Mouse (Mus musculus) C2C12 (cell line): ENCODE data around the gene Phf11c.

Source experiments
- CEBPB ChIP-seq: IDR thresholded peaks from one replicate; pipeline ENCODE4 v1.6.1; 2011; ENCODE audit warnings: low read depth, mild to moderate bottlenecking, control low read depth, moderate library complexity
- CTCF ChIP-seq: IDR thresholded peaks from one replicate; pipeline ENCODE4 v1.5.1; 2011; ENCODE audit not compliant: control insufficient read depth, insufficient read depth, insufficient read length
- FOSL1 ChIP-seq: IDR thresholded peaks from one replicate; pipeline ENCODE4 v1.8.0; 2011; ENCODE audit warnings: mild to moderate bottlenecking, low read length; ENCODE audit not compliant: poor library complexity, insufficient read depth, severe bottlenecking
- MAX ChIP-seq: IDR thresholded peaks from one replicate; pipeline ENCODE4 v1.6.1; 2011; ENCODE audit warnings: mild to moderate bottlenecking, control low read depth
- MYOD1 ChIP-seq: IDR thresholded peaks from one replicate; pipeline ENCODE4 v1.6.1; 2011; ENCODE audit warnings: low read depth; ENCODE audit not compliant: control insufficient read depth, insufficient read length
- MYOG ChIP-seq: IDR thresholded peaks from one replicate; pipeline ENCODE4 v1.6.1; 2011; ENCODE audit not compliant: control insufficient read depth, insufficient read length; ENCODE audit errors: extremely low read depth
- USF1 ChIP-seq: IDR thresholded peaks from one replicate; pipeline ENCODE4 v1.6.1; 2011; ENCODE audit warnings: low read depth, mild to moderate bottlenecking, control low read depth, moderate library complexity

DNA sequence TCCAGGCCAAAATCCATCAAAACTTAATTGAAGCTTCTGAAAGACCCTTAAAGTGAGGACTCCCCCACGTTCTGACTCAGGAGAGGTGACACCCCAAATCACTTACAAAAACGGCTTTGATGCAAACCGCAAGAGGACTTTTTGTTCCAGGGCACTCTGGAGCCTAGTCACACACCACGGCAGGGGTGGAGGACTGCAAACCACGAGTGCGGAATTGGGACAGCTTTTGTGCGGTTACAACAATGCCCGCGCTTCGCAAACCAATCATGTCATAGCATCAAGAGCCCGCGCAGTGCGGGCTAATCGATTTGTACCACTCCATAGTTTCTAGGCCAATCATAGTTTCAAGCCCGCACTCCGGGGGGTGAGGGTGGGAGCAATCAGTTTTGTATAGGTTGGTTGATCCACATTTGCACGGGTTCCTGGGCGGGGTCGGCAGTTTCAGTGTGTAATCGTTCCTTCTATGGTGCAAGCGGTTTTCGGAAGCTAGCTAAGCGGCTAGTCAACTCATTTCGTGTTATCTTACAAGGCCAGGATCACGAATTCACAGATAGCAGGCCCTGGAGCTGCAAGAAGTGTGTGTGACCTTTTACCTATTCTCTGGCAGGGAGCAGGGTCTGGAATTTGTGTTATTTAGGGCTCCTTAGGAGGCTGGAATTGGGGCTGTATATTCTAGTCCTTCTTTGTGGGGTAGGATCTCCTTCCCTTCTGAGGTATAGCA is 24.7 kb downstream of the Phf11c start:
- no peak for TF ChIP-seq CTCF
- no peak for TF ChIP-seq MYOG
- TF ChIP-seq USF1: no peak
- no peak for TF ChIP-seq FOSL1
- no peak for TF ChIP-seq CEBPB
- no peak for TF ChIP-seq MAX
- TF ChIP-seq MYOD1: no peak
